Mouse (Mus musculus): Measurements from ENCODE around the gene Cnot1. TPM values are rescaled to one million over a fixed set of nuclear protein-coding genes. Genes with fewer than 3 reads are reported as not detected.

Gene Cnot1
- polyA plus RNA-seq, 1 experiment from 2014 or later: 16.0 TPM

GRCm38 (mm10) chr8:95696661-95697060, 110.6 kb downstream of the Cnot1 start:
- Histone ChIP-seq H3K9ac (replicated peaks) (no peak overlapping the region), H3K36me3 (replicated peaks; ENCODE audit: insufficient read depth, low read length) (no peaks in the 10 kb centered on the region), H3K4me1 (ENCODE audit: insufficient read depth) (no peaks in the 10 kb centered on the region), H3K27me3 (ENCODE audit: insufficient read depth, low read length) (peaks cover 31% of the 10 kb centered on the region), H3K4me3 (ENCODE audit: low read depth, low read length) (no peak overlapping the region), H3K4me2 (ENCODE audit: low read depth, low read length) (no peak overlapping the region), H3K27ac (ENCODE audit: low read depth) (no peak overlapping the region), H3K9me3 (ENCODE audit: low read length) (no peaks in the 10 kb centered on the region)
- DNase-seq (no peak), ATAC-seq (no peak)
- 49% methylated on average over 5 of the region's 8 CpGs for WGBS (ENCODE audit: insufficient replicate concordance)
- no peak for TF ChIP-seq EP300 (IDR thresholded peaks at IDR 0.05; ENCODE audit: low read depth)
- TF ChIP-seq CTCF (IDR thresholded peaks at IDR 0.05; ENCODE audit: low read depth): no peak

GRCm38 (mm10) chr8:95694631-95695030, 112.6 kb downstream of the Cnot1 start:
- 27% methylated on average over 6 of the region's 6 CpGs for WGBS (ENCODE audit: insufficient replicate concordance)
- ATAC-seq (no peak), DNase-seq (no peak)
- peaks cover 26% of the 10 kb centered on the region for H3K27me3 ChIP-seq (ENCODE audit: insufficient read depth, low read length)
- H3K4me3 ChIP-seq (ENCODE audit: low read depth, low read length): no peak overlapping the region
- no peak overlapping the region for H3K4me2 ChIP-seq (ENCODE audit: low read depth, low read length)
- H3K9ac ChIP-seq (replicated peaks): no peak overlapping the region
- H3K27ac ChIP-seq (ENCODE audit: low read depth): no peak overlapping the region
- H3K36me3 ChIP-seq (replicated peaks; ENCODE audit: insufficient read depth, low read length): no peaks in the 10 kb centered on the region
- no peaks in the 10 kb centered on the region for H3K4me1 ChIP-seq (ENCODE audit: insufficient read depth)
- no peaks in the 10 kb centered on the region for H3K9me3 ChIP-seq (ENCODE audit: low read length)
- no peak for TF ChIP-seq CTCF (IDR thresholded peaks at IDR 0.05; ENCODE audit: low read depth)
- no peak for TF ChIP-seq EP300 (IDR thresholded peaks at IDR 0.05; ENCODE audit: low read depth)

- Histone ChIP-seq H3K4me3 (ENCODE audit: low read depth, low read length) (no peak overlapping the region), H3K4me1 (ENCODE audit: insufficient read depth) (no peaks in the 10 kb centered on the region), H3K27ac (ENCODE audit: low read depth) (no peak overlapping the region), H3K4me2 (ENCODE audit: low read depth, low read length) (no peak overlapping the region), H3K36me3 (replicated peaks; ENCODE audit: insufficient read depth, low read length) (no peaks in the 10 kb centered on the region), H3K9me3 (ENCODE audit: low read length) (no peaks in the 10 kb centered on the region), H3K27me3 (ENCODE audit: insufficient read depth, low read length) (peaks cover 11% of the 10 kb centered on the region; the same call in 1 of the 2 replicates), H3K9ac (replicated peaks) (no peak overlapping the region)
- DNase-seq (no peak), ATAC-seq (no peak)
- WGBS (ENCODE audit: insufficient replicate concordance): 61% methylated on average over 13 of the region's 13 CpGs
- TF ChIP-seq CTCF (IDR thresholded peaks at IDR 0.05; ENCODE audit: low read depth) (no peak), EP300 (IDR thresholded peaks at IDR 0.05; ENCODE audit: low read depth) (no peak)
Observed at GRCm38 (mm10) chr8:95690929-95691541, 116.2 kb downstream of the Cnot1 start.

GRCm38 (mm10) chr8:95688073-95688672, 119.1 kb downstream of the Cnot1 start:
- no peak for ATAC-seq
- no peaks in the 10 kb centered on the region for H3K27me3 ChIP-seq (ENCODE audit: insufficient read depth, low read length)
- no peak for TF ChIP-seq CTCF (IDR thresholded peaks at IDR 0.05; ENCODE audit: low read depth)
- no peaks in the 10 kb centered on the region for H3K4me1 ChIP-seq (ENCODE audit: insufficient read depth)
- H3K36me3 ChIP-seq (replicated peaks; ENCODE audit: insufficient read depth, low read length): no peaks in the 10 kb centered on the region
- no peak overlapping the region for H3K4me2 ChIP-seq (ENCODE audit: low read depth, low read length)
- H3K9ac ChIP-seq (replicated peaks): no peak overlapping the region
- WGBS (ENCODE audit: insufficient replicate concordance): 66% methylated on average over 10 of the region's 10 CpGs
- H3K9me3 ChIP-seq (ENCODE audit: low read length): no peaks in the 10 kb centered on the region
- no peak overlapping the region for H3K4me3 ChIP-seq (ENCODE audit: low read depth, low read length)
- no peak overlapping the region for H3K27ac ChIP-seq (ENCODE audit: low read depth)
- DNase-seq: no peak

- Histone ChIP-seq H3K36me3 (replicated peaks; ENCODE audit: insufficient read depth, low read length) (no peaks in the 10 kb centered on the region), H3K4me1 (ENCODE audit: insufficient read depth) (peaks cover 2% of the 10 kb centered on the region; the same call in 1 of the 2 replicates), H3K4me2 (ENCODE audit: low read depth, low read length) (peak overlapping the region; percentile 73), H3K4me3 (ENCODE audit: low read depth, low read length) (peak overlapping the region; percentile 43), H3K27ac (ENCODE audit: low read depth) (no peak overlapping the region), H3K9me3 (ENCODE audit: low read length) (no peaks in the 10 kb centered on the region), H3K27me3 (ENCODE audit: insufficient read depth, low read length) (peaks cover 63% of the 10 kb centered on the region), H3K9ac (replicated peaks) (no peak overlapping the region)
- TF ChIP-seq CTCF (IDR thresholded peaks at IDR 0.05; ENCODE audit: low read depth) (no peak), EP300 (IDR thresholded peaks at IDR 0.05; ENCODE audit: low read depth) (no peak)
- ATAC-seq: 0 out of 2 replicates have a peak, but pooled peaks have one; percentile 10
- DNase-seq: no peak
- WGBS (ENCODE audit: insufficient replicate concordance): 4% methylated on average over 50 of the region's 70 CpGs
Observed at GRCm38 (mm10) chr8:95678024-95678611, 129.1 kb downstream of the Cnot1 start.

GRCm38 (mm10) chr8:95677591-95678023, 129.7 kb downstream of the Cnot1 start:
- ATAC-seq: 0 out of 2 replicates have a peak, but pooled peaks have one; percentile 13
- 2% methylated on average over 41 of the region's 48 CpGs for WGBS (ENCODE audit: insufficient replicate concordance)
- Histone ChIP-seq H3K9ac (replicated peaks) (no peak overlapping the region), H3K4me3 (ENCODE audit: low read depth, low read length) (peak overlapping the region; percentile 43), H3K27ac (ENCODE audit: low read depth) (no peak overlapping the region), H3K27me3 (ENCODE audit: insufficient read depth, low read length) (peaks cover 63% of the 10 kb centered on the region), H3K4me1 (ENCODE audit: insufficient read depth) (peaks cover 2% of the 10 kb centered on the region; the same call in 1 of the 2 replicates), H3K4me2 (ENCODE audit: low read depth, low read length) (peak overlapping the region; percentile 73), H3K9me3 (ENCODE audit: low read length) (no peaks in the 10 kb centered on the region), H3K36me3 (replicated peaks; ENCODE audit: insufficient read depth, low read length) (no peaks in the 10 kb centered on the region)
- TF ChIP-seq CTCF (IDR thresholded peaks at IDR 0.05; ENCODE audit: low read depth) (no peak), EP300 (IDR thresholded peaks at IDR 0.05; ENCODE audit: low read depth) (no peak)
- DNase-seq: no peak
